7 mouse cellular contexts compared by ENCODE assay signal in genomic region chr4:98243502-98243901, GRCm38 (mm10).
DNase-seq lines count a peak whose midpoint lies in the region; ATAC-seq and TF ChIP-seq lines count a peak whose summit lies in the region.

No protein-coding gene starts in this region.

- no peaks in the 10 kb centered on the region for H3K9me3 ChIP-seq in limb, embryonic 12.5 days

- H3K4me1 ChIP-seq in limb, embryonic 12.5 days (replicated peaks), result peaks cover 36% of the 10 kb centered on the region
- H3K4me1 ChIP-seq in testis, adult 2 months (ENCODE audit: control insufficient read depth, insufficient read depth, low read length), result no peaks in the 10 kb centered on the region; the same call in 1 of the 2 replicates

- H3K27ac ChIP-seq in limb, embryonic 12.5 days, result peak overlapping the region; percentile 87
- H3K27ac ChIP-seq in testis, adult 2 months (ENCODE audit: control insufficient read depth, insufficient read depth, low read depth, low read length), result no peak overlapping the region

- WGBS in limb, embryonic 12.5 days, result 3% methylated on average over 6 of the region's 6 CpGs

- 0 out of 2 replicates have a peak, but pooled peaks have one; percentile 7 for TF ChIP-seq CTCF in testis, adult 2 months (IDR thresholded peaks at IDR 0.05; ENCODE audit: control insufficient read depth, insufficient read depth, insufficient replicate concordance, low read depth, low read length)

- TF ChIP-seq POLR2A in testis, adult 2 months (IDR thresholded peaks at IDR 0.05; ENCODE audit: control insufficient read depth, low read depth, low read length), result no peak

- peak; percentile 76 for ATAC-seq in limb, embryonic 12.5 days (ENCODE audit: insufficient number of reproducible peaks, insufficient read depth, low FRiP score, low TSS enrichment, low read depth)

- H3K4me2 ChIP-seq in limb, embryonic 12.5 days, result peak overlapping the region; percentile 49

- H3K9ac ChIP-seq in limb, embryonic 12.5 days (replicated peaks), result no peak overlapping the region

- DNase-seq in R1 (ENCODE audit: low read depth, low spot score), result peak; percentile 91
- DNase-seq in cerebellum, postnatal 10 days, result peak; percentile 86 to 90
- DNase-seq in frontal cortex, postnatal 10 days (ENCODE audit: low spot score in 2 of 2), result peak; percentile 44 to 64
- DNase-seq in kidney, adult 11 months, result peak; percentile 14
- DNase-seq in naive thymus-derived CD4-positive, alpha-beta T cell, adult 2 months (ENCODE audit: low read depth), result peak; percentile 80

- no peaks in the 10 kb centered on the region for H3K36me3 ChIP-seq in limb, embryonic 12.5 days
- H3K36me3 ChIP-seq in testis, adult 2 months (ENCODE audit: control insufficient read depth, insufficient read depth, low read length), result no peaks in the 10 kb centered on the region

- no peaks in the 10 kb centered on the region for H3K27me3 ChIP-seq in limb, embryonic 12.5 days
- no peaks in the 10 kb centered on the region for H3K27me3 ChIP-seq in testis, adult 2 months (ENCODE audit: control insufficient read depth, insufficient read depth, low read length)

- peak overlapping the region; percentile 19 for H3K4me3 ChIP-seq in limb, embryonic 12.5 days (replicated peaks)
- H3K4me3 ChIP-seq in testis, adult 2 months (ENCODE audit: control insufficient read depth, low read depth, low read length), result no peak overlapping the region

Comparison
In these comparisons a context has a peak if more than half of its experiments do, and no peak if none do; other contexts are left out.
1. DNase-seq: peak in every context shown above with its lines; median percentile 91 in R1; 88 in cerebellum, postnatal 10 days; 80 in naive thymus-derived CD4-positive, alpha-beta T cell, adult 2 months; 54 in frontal cortex, postnatal 10 days; 14 in kidney, adult 11 months.